Mouse (Mus musculus) olfactory bulb, adult 2 months (tissue): ENCODE measurements at regions not wholly inside any gene's neighbourhood (a gene's known extent, or its start where the extent isn't known, plus 50 kb on each side); places are given as distances from the start of the nearest gene placed in this dataset.

ENCODE experiments used
- CTCF ChIP-seq: fragments of 200-500 bp; IDR thresholded peaks from 2 replicates; pipeline ENCODE4 v1.5.1; 2012; ENCODE audit warnings: low read depth, mild to moderate bottlenecking, low read length, moderate library complexity; ENCODE audit not compliant: insufficient read depth
- POLR2A ChIP-seq: fragments of 200-500 bp; IDR thresholded peaks from 2 replicates; pipeline ENCODE4 v1.6.1; 2012; ENCODE audit warnings: mild to moderate bottlenecking, low read depth, low read length, moderate library complexity; ENCODE audit not compliant: insufficient read depth

GRCm38 (mm10) chr7:115341007-115341406 lies 597.5 kb downstream of the Insc start:
- no peak for TF ChIP-seq CTCF
- no peak for TF ChIP-seq POLR2A
